Mouse (Mus musculus): ENCODE results near the gene Slc5a8.

Slc5a8 gene

GRCm38 (mm10) chr10:88970951-88971725 lies 85.3 kb downstream of the Slc5a8 start:
- CTCF ChIA-PET: no interaction called here
- POLR2A ChIA-PET: no interaction called here

- CTCF ChIA-PET: no interaction called here
- POLR2A ChIA-PET: no interaction called here
Measured at GRCm38 (mm10) chr10:88978932-88979331, 93.1 kb downstream of the Slc5a8 start.
